Mouse (Mus musculus): ENCODE results near the gene Gzf1. TPM values are rescaled to one million over a fixed set of nuclear protein-coding genes. Genes with fewer than 3 reads are reported as not detected.

Gene Gzf1
- polyA plus RNA-seq, 1 experiment from 2014 or later = 17.9 TPM

- Histone ChIP-seq H3K4me1 (replicated peaks; ENCODE audit: control insufficient read depth, insufficient read depth, low read length) (peaks cover 15% of the 10 kb centered on the region; the same call in 1 of the 2 replicates), H3K4me3 (ENCODE audit: low read depth, low read length) (peak within 1 kb of the TSS; percentile 62), H3K27me3 (replicated peaks; ENCODE audit: control insufficient read depth, insufficient read depth, low read length) (no peaks in the 10 kb centered on the region), H3K27ac (ENCODE audit: low read depth) (peak within 1 kb of the TSS; percentile 55; the same call in 1 of the 2 replicates), H3K4me2 (ENCODE audit: low read length) (peak within 1 kb of the TSS; percentile 76), H3K36me3 (ENCODE audit: control insufficient read depth, insufficient read depth, low read length) (peaks cover 28% of the 10 kb centered on the region), H3K9me3 (ENCODE audit: control insufficient read depth, low read length) (no peaks in the 10 kb centered on the region), H3K9ac (ENCODE audit: low read length) (peak within 1 kb of the TSS; percentile 76)
- 1% methylated on average over 58 of the region's 58 CpGs for WGBS
- ATAC-seq (replicated peaks; ENCODE audit: low FRiP score, low TSS enrichment, low read depth) = peak; percentile 100
- DNase-seq (ENCODE audit: low spot score) = peak; percentile 100
Observed at GRCm38 (mm10) chr2:148672199-148673096, 8.4 kb upstream of the Gzf1 start, which contains the start of gene Nxt1. Gene Nxt1 (plus strand): TSS chr2:148672601.

- peak; percentile 89 for DNase-seq (ENCODE audit: low spot score)
- 0 out of 2 replicates have a peak, but pooled peaks have one; percentile 3 for ATAC-seq (replicated peaks; ENCODE audit: low FRiP score, low TSS enrichment, low read depth)
- no peaks in the 10 kb centered on the region for H3K27me3 ChIP-seq (replicated peaks; ENCODE audit: control insufficient read depth, insufficient read depth, low read length)
Observed at GRCm38 (mm10) chr2:148677801-148678200, 3.0 kb upstream of the Gzf1 start.

GRCm38 (mm10) chr2:148679346-148679745 lies 1.5 kb upstream of the Gzf1 start:
- no peak overlapping the region for H3K9ac ChIP-seq (ENCODE audit: low read length)
- 7% methylated on average over 9 of the region's 9 CpGs for WGBS
- H3K4me3 ChIP-seq (ENCODE audit: low read depth, low read length) = 0 out of 2 replicates have a peak overlapping the region, but pooled peaks have one; percentile 0

More at GRCm38 (mm10) chr2:148677801-148678200, 3.0 kb upstream of the Gzf1 start:
- peak overlapping the region; percentile 25 for H3K4me3 ChIP-seq (ENCODE audit: low read depth, low read length)
- H3K9me3 ChIP-seq (ENCODE audit: control insufficient read depth, low read length) = no peaks in the 10 kb centered on the region
- peak overlapping the region; percentile 44; the same call in 1 of the 2 replicates for H3K27ac ChIP-seq (ENCODE audit: low read depth)
- peak overlapping the region; percentile 41 for H3K4me2 ChIP-seq (ENCODE audit: low read length)
- peaks cover 28% of the 10 kb centered on the region for H3K36me3 ChIP-seq (ENCODE audit: control insufficient read depth, insufficient read depth, low read length)
- peaks cover 38% of the 10 kb centered on the region for H3K4me1 ChIP-seq (replicated peaks; ENCODE audit: control insufficient read depth, insufficient read depth, low read length)
- WGBS = 12% methylated on average over 26 of the region's 26 CpGs
- peak overlapping the region; percentile 22; the same call in 1 of the 2 replicates for H3K9ac ChIP-seq (ENCODE audit: low read length)

GRCm38 (mm10) chr2:148681461-148681891 lies 653 bp downstream of the Gzf1 start:
- WGBS = 4% methylated on average over 17 of the region's 17 CpGs
- Histone ChIP-seq H3K27ac (ENCODE audit: low read depth) (peak overlapping the region; percentile 90; the same call in 1 of the 2 replicates), H3K9ac (ENCODE audit: low read length) (peak overlapping the region; percentile 76), H3K4me1 (replicated peaks; ENCODE audit: control insufficient read depth, insufficient read depth, low read length) (peaks cover 26% of the 10 kb centered on the region), H3K4me2 (ENCODE audit: low read length) (peak overlapping the region; percentile 92), H3K9me3 (ENCODE audit: control insufficient read depth, low read length) (no peaks in the 10 kb centered on the region), H3K36me3 (ENCODE audit: control insufficient read depth, insufficient read depth, low read length) (peaks cover 36% of the 10 kb centered on the region), H3K4me3 (ENCODE audit: low read depth, low read length) (peak overlapping the region; percentile 78), H3K27me3 (replicated peaks; ENCODE audit: control insufficient read depth, insufficient read depth, low read length) (no peaks in the 10 kb centered on the region)
- DNase-seq (ENCODE audit: low spot score) = no peak
- peak; percentile 72 for ATAC-seq (replicated peaks; ENCODE audit: low FRiP score, low TSS enrichment, low read depth)

More at GRCm38 (mm10) chr2:148679346-148679745, 1.5 kb upstream of the Gzf1 start:
- H3K9me3 ChIP-seq (ENCODE audit: control insufficient read depth, low read length) = no peaks in the 10 kb centered on the region
- H3K27ac ChIP-seq (ENCODE audit: low read depth) = peak overlapping the region; percentile 90
- peaks cover 37% of the 10 kb centered on the region for H3K36me3 ChIP-seq (ENCODE audit: control insufficient read depth, insufficient read depth, low read length)
- peaks cover 28% of the 10 kb centered on the region for H3K4me1 ChIP-seq (replicated peaks; ENCODE audit: control insufficient read depth, insufficient read depth, low read length)
- no peaks in the 10 kb centered on the region for H3K27me3 ChIP-seq (replicated peaks; ENCODE audit: control insufficient read depth, insufficient read depth, low read length)
- peak overlapping the region; percentile 92 for H3K4me2 ChIP-seq (ENCODE audit: low read length)
- peak; percentile 62 for DNase-seq (ENCODE audit: low spot score)
- ATAC-seq (replicated peaks; ENCODE audit: low FRiP score, low TSS enrichment, low read depth) = peak; percentile 19; the same call in 1 of the 2 replicates

GRCm38 (mm10) chr2:148683031-148683430 lies 2.2 kb downstream of the Gzf1 start:
- H3K9me3 ChIP-seq (ENCODE audit: control insufficient read depth, low read length) = no peaks in the 10 kb centered on the region
- H3K36me3 ChIP-seq (ENCODE audit: control insufficient read depth, insufficient read depth, low read length) = peaks cover 44% of the 10 kb centered on the region
- 100% methylated on average over 1 of the region's 1 CpGs for WGBS
- no peak for ATAC-seq (replicated peaks; ENCODE audit: low FRiP score, low TSS enrichment, low read depth)
- no peaks in the 10 kb centered on the region for H3K27me3 ChIP-seq (replicated peaks; ENCODE audit: control insufficient read depth, insufficient read depth, low read length)
- H3K4me1 ChIP-seq (replicated peaks; ENCODE audit: control insufficient read depth, insufficient read depth, low read length) = peaks cover 23% of the 10 kb centered on the region
- no peak overlapping the region for H3K4me2 ChIP-seq (ENCODE audit: low read length)
- no peak for DNase-seq (ENCODE audit: low spot score)
- no peak overlapping the region for H3K9ac ChIP-seq (ENCODE audit: low read length)
- H3K4me3 ChIP-seq (ENCODE audit: low read depth, low read length) = no peak overlapping the region
- no peak overlapping the region for H3K27ac ChIP-seq (ENCODE audit: low read depth)

GRCm38 (mm10) chr2:148684972-148685371 lies 4.1 kb downstream of the Gzf1 start:
- Histone ChIP-seq H3K4me1 (replicated peaks; ENCODE audit: control insufficient read depth, insufficient read depth, low read length) (peaks cover 13% of the 10 kb centered on the region), H3K27me3 (replicated peaks; ENCODE audit: control insufficient read depth, insufficient read depth, low read length) (no peaks in the 10 kb centered on the region), H3K27ac (ENCODE audit: low read depth) (no peak overlapping the region), H3K9me3 (ENCODE audit: control insufficient read depth, low read length) (no peaks in the 10 kb centered on the region), H3K9ac (ENCODE audit: low read length) (no peak overlapping the region), H3K36me3 (ENCODE audit: control insufficient read depth, insufficient read depth, low read length) (peaks cover 59% of the 10 kb centered on the region), H3K4me3 (ENCODE audit: low read depth, low read length) (no peak overlapping the region), H3K4me2 (ENCODE audit: low read length) (no peak overlapping the region)
- ATAC-seq (replicated peaks; ENCODE audit: low FRiP score, low TSS enrichment, low read depth) (no peak), DNase-seq (ENCODE audit: low spot score) (no peak)
- WGBS = 96% methylated on average over 2 of the region's 2 CpGs

GRCm38 (mm10) chr2:148685709-148686108 lies 4.9 kb downstream of the Gzf1 start:
- H3K9ac ChIP-seq (ENCODE audit: low read length) = no peak overlapping the region
- DNase-seq (ENCODE audit: low spot score) (no peak), ATAC-seq (replicated peaks; ENCODE audit: low FRiP score, low TSS enrichment, low read depth) (no peak)
- H3K4me3 ChIP-seq (ENCODE audit: low read depth, low read length) = no peak overlapping the region
- H3K9me3 ChIP-seq (ENCODE audit: control insufficient read depth, low read length) = no peaks in the 10 kb centered on the region
- peaks cover 66% of the 10 kb centered on the region for H3K36me3 ChIP-seq (ENCODE audit: control insufficient read depth, insufficient read depth, low read length)
- no peak overlapping the region for H3K27ac ChIP-seq (ENCODE audit: low read depth)
- WGBS = 85% methylated on average over 3 of the region's 3 CpGs
- no peaks in the 10 kb centered on the region for H3K27me3 ChIP-seq (replicated peaks; ENCODE audit: control insufficient read depth, insufficient read depth, low read length)
- H3K4me2 ChIP-seq (ENCODE audit: low read length) = no peak overlapping the region
- peaks cover 9% of the 10 kb centered on the region; the same call in 1 of the 2 replicates for H3K4me1 ChIP-seq (replicated peaks; ENCODE audit: control insufficient read depth, insufficient read depth, low read length)

- no peak overlapping the region for H3K9ac ChIP-seq (ENCODE audit: low read length)
- H3K4me2 ChIP-seq (ENCODE audit: low read length) = no peak overlapping the region
- no peak for ATAC-seq (replicated peaks; ENCODE audit: low FRiP score, low TSS enrichment, low read depth)
- 93% methylated on average over 1 of the region's 1 CpGs for WGBS
- no peaks in the 10 kb centered on the region for H3K9me3 ChIP-seq (ENCODE audit: control insufficient read depth, low read length)
- peaks cover 7% of the 10 kb centered on the region; the same call in 1 of the 2 replicates for H3K4me1 ChIP-seq (replicated peaks; ENCODE audit: control insufficient read depth, insufficient read depth, low read length)
- no peak overlapping the region for H3K27ac ChIP-seq (ENCODE audit: low read depth)
- no peaks in the 10 kb centered on the region for H3K27me3 ChIP-seq (replicated peaks; ENCODE audit: control insufficient read depth, insufficient read depth, low read length)
- DNase-seq (ENCODE audit: low spot score) = no peak
- no peak overlapping the region for H3K4me3 ChIP-seq (ENCODE audit: low read depth, low read length)
- peaks cover 77% of the 10 kb centered on the region for H3K36me3 ChIP-seq (ENCODE audit: control insufficient read depth, insufficient read depth, low read length)
Observed at GRCm38 (mm10) chr2:148686862-148687261, 6.0 kb downstream of the Gzf1 start.

All from intestine, embryonic 14.5 days (tissue).